Mouse (Mus musculus): ENCODE data around the gene Alg6.
A peak's percentile ranks its signal among the peaks of the same experiment; 100 is the strongest.

Alg6 gene

GRCm38 (mm10) chr4:99714904-99715782 is at the start of gene Alg6:
Alg6 (plus strand) TSS chr4:99715664.
- peak; percentile 96 for DNase-seq (ENCODE audit: low read depth, low spot score)

GRCm38 (mm10) chr4:99670203-99670851 is 45.1 kb upstream of the Alg6 start:
- no peak for DNase-seq (ENCODE audit: low read depth, low spot score)

- DNase-seq (ENCODE audit: low read depth, low spot score): no peak
Measured at GRCm38 (mm10) chr4:99675191-99675590, 40.3 kb upstream of the Alg6 start.

GRCm38 (mm10) chr4:99683941-99684340 is 31.5 kb upstream of the Alg6 start:
- DNase-seq (ENCODE audit: low read depth, low spot score): no peak

GRCm38 (mm10) chr4:99686308-99686707 is 29.2 kb upstream of the Alg6 start:
- DNase-seq (ENCODE audit: low read depth, low spot score): no peak

- DNase-seq (ENCODE audit: low read depth, low spot score): no peak
Measured at GRCm38 (mm10) chr4:99712583-99713183, 2.8 kb upstream of the Alg6 start.

- no peak for DNase-seq (ENCODE audit: low read depth, low spot score)
Measured at GRCm38 (mm10) chr4:99713971-99714370, 1.5 kb upstream of the Alg6 start.

GRCm38 (mm10) chr4:99715783-99716416 is 436 bp downstream of the Alg6 start:
- DNase-seq (ENCODE audit: low read depth, low spot score): no peak

GRCm38 (mm10) chr4:99717905-99718304 is 2.4 kb downstream of the Alg6 start:
- no peak for DNase-seq (ENCODE audit: low read depth, low spot score)

GRCm38 (mm10) chr4:99724331-99724730 is 8.9 kb downstream of the Alg6 start:
- no peak for DNase-seq (ENCODE audit: low read depth, low spot score)

- no peak for DNase-seq (ENCODE audit: low read depth, low spot score)
Measured at GRCm38 (mm10) chr4:99725914-99726451, 10.5 kb downstream of the Alg6 start.

- DNase-seq (ENCODE audit: low read depth, low spot score): no peak
Measured at GRCm38 (mm10) chr4:99739836-99740235, 24.4 kb downstream of the Alg6 start.

- no peak for DNase-seq (ENCODE audit: low read depth, low spot score)
Measured at GRCm38 (mm10) chr4:99752426-99752825, 37.0 kb downstream of the Alg6 start.

- DNase-seq (ENCODE audit: low read depth, low spot score): no peak
Measured at GRCm38 (mm10) chr4:99766303-99766702, 50.8 kb downstream of the Alg6 start.

- no peak for DNase-seq (ENCODE audit: low read depth, low spot score)
Measured at GRCm38 (mm10) chr4:99766753-99767152, 51.3 kb downstream of the Alg6 start.

- no peak for DNase-seq (ENCODE audit: low read depth, low spot score)
Measured at GRCm38 (mm10) chr4:99770555-99770954, 55.1 kb downstream of the Alg6 start.

- DNase-seq (ENCODE audit: low read depth, low spot score): no peak
Measured at GRCm38 (mm10) chr4:99773041-99773440, 57.6 kb downstream of the Alg6 start.

GRCm38 (mm10) chr4:99792365-99792764 is 76.9 kb downstream of the Alg6 start:
- DNase-seq (ENCODE audit: low read depth, low spot score): no peak

All from CD4-positive, CD25-positive, alpha-beta regulatory T cell, adult 2 months (primary cell).